Mouse (Mus musculus): ENCODE measurements around the gene Mia2. TPM values are rescaled to one million over a fixed set of nuclear protein-coding genes. Genes with fewer than 3 reads are reported as not detected.

The Mia2 gene
- polyA plus RNA-seq, 1 experiment from 2014 or later: 46.1 TPM

DNA sequence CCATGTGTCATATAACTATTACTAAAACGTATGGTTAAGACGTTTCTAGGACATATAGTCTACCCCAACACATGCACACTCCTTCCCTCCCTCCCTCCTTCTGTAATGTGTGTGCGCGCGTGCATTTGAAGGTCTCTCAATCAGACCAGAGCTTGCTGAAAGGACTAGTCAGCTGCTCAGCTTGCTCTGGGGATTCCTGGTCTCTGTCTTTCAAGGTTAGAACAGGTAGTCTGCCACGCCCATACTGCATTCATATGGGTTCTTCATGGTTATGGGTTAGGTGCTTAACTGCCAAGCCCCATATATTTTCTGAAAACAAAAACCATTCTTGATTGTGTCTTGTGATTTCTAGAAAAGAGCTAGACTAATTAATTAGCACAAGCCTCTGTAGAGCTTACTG, 110.0 kb downstream of the Mia2 start:
- Histone ChIP-seq H3K9ac (no peak overlapping the region), H3K4me3 (replicated peaks) (no peak overlapping the region), H3K4me1 (replicated peaks) (peaks cover 17% of the 10 kb centered on the region), H3K9me3 (replicated peaks) (no peaks in the 10 kb centered on the region), H3K36me3 (replicated peaks) (peaks cover 32% of the 10 kb centered on the region), H3K27ac (replicated peaks) (no peak overlapping the region), H3K27me3 (no peaks in the 10 kb centered on the region), H3K4me2 (no peak overlapping the region)
- WGBS (ENCODE audit: insufficient replicate concordance): 82% methylated on average over 6 of the region's 6 CpGs
- ATAC-seq (ENCODE audit: insufficient read depth): no peak

DNA sequence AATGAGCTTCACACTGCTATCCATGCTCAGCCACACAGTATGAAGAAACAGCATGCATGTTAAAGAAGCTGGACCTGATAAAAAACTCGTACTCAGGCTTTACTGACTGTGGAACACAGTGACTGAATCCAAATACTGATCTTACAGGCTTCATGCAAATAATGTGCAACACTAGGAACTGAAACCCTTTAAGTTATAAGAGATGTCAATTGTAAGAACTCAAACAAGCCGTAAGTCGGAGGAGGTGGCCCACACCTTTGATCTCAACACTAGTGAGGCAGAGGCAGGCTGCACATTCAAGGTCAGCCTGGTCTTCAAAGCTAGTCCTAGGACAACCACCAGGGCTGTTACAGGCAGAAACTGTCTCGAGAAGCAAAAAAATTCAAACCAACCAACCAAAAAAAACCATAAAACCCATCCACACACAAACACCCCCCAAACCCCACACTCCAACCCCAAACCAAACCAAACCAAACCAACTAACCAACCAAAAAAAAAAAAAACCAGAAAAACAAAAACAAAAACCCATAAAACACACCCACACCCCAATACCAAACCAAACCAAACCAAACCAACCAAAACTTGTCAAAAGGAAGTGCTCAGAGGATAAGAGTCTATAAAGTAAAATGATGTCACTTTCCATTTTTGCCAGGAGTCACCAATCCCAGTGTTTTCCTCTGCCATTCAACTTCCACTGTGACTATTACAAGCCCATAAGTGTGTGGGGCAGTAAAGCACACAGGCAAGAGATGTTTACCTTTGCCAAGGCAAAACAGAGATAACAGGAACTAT, 110.8 kb downstream of the Mia2 start:
- no peaks in the 10 kb centered on the region for H3K27me3 ChIP-seq
- H3K27ac ChIP-seq (replicated peaks): no peak overlapping the region
- H3K4me1 ChIP-seq (replicated peaks): peaks cover 17% of the 10 kb centered on the region
- H3K9me3 ChIP-seq (replicated peaks): no peaks in the 10 kb centered on the region
- ATAC-seq (ENCODE audit: insufficient read depth): no peak
- no peak overlapping the region for H3K9ac ChIP-seq
- WGBS (ENCODE audit: insufficient replicate concordance): 64% methylated on average over 4 of the region's 4 CpGs
- no peak overlapping the region for H3K4me2 ChIP-seq
- H3K4me3 ChIP-seq (replicated peaks): no peak overlapping the region
- peaks cover 29% of the 10 kb centered on the region for H3K36me3 ChIP-seq (replicated peaks)

DNA sequence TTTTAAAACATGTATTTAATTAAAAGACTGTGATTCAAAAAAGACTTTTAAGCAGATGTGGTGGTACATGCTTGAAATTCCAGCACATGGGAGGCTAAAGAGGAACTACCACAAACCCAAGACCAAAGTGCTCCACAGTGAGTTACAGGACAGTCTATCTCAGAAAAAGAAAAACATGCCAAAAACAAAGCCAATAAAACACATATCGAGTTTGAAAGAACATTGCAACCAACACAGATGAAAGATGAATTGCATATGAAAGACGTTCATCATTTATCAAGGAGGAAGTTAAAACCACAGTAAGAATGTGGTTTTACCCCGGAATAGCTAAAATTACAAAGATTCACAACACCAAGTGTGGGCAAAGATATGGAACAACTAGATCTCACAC, 111.4 kb downstream of the Mia2 start:
- WGBS (ENCODE audit: insufficient replicate concordance): 9% methylated on average over 3 of the region's 3 CpGs
- Histone ChIP-seq H3K36me3 (replicated peaks) (peaks cover 34% of the 10 kb centered on the region), H3K27ac (replicated peaks) (no peak overlapping the region), H3K9ac (no peak overlapping the region), H3K4me3 (replicated peaks) (no peak overlapping the region), H3K27me3 (no peaks in the 10 kb centered on the region), H3K9me3 (replicated peaks) (no peaks in the 10 kb centered on the region), H3K4me1 (replicated peaks) (peaks cover 17% of the 10 kb centered on the region), H3K4me2 (no peak overlapping the region)
- ATAC-seq (ENCODE audit: insufficient read depth): no peak

DNA sequence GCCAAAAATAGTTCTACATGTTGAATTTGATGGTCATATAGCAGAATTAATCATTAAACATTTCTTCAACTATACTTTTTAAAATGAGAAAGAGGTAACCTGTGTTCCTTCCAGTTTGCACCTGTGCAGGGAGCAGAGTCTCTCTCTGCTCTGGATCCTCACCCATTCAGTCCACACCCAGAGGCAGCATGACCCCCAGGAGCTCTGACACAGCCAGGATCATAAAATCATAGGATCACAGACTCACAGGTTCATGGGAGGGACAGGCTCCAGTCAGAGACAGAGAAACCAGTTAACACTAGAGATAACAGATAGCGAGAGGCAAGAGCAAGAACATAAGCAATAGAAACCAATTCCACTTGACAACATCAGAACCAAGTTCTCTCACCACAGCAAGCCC, 112.2 kb downstream of the Mia2 start:
- H3K4me2 ChIP-seq: no peak overlapping the region
- H3K36me3 ChIP-seq (replicated peaks): peaks cover 32% of the 10 kb centered on the region
- H3K9me3 ChIP-seq (replicated peaks): no peaks in the 10 kb centered on the region
- WGBS (ENCODE audit: insufficient replicate concordance): 21% methylated on average over 1 of the region's 1 CpGs
- ATAC-seq (ENCODE audit: insufficient read depth): no peak
- no peaks in the 10 kb centered on the region for H3K27me3 ChIP-seq
- H3K4me3 ChIP-seq (replicated peaks): no peak overlapping the region
- H3K4me1 ChIP-seq (replicated peaks): peaks cover 17% of the 10 kb centered on the region
- no peak overlapping the region for H3K9ac ChIP-seq
- no peak overlapping the region for H3K27ac ChIP-seq (replicated peaks)

DNA sequence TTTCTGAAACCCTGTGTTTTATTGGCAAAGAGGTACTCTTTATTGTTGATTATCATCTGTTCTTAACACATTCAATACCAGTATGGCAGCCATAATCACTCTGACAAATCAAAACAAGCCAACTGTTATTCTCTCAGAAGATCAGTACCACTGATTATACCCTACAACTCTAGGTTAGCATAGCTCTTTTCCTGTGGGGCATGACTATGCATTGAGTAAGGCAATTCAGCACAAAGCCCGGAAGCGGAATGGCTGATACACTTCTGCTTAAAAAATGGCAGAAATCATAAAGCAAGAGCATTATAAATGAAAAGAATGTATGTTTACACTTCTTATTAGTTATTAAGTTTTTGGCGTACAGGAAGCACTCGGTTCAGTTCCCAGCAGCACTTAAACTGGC, 120.6 kb downstream of the Mia2 start:
- Histone ChIP-seq H3K9me3 (replicated peaks) (no peaks in the 10 kb centered on the region), H3K4me1 (replicated peaks) (peaks cover 36% of the 10 kb centered on the region), H3K9ac (no peak overlapping the region), H3K27me3 (no peaks in the 10 kb centered on the region), H3K4me2 (peak overlapping the region; percentile 93; the same call in 1 of the 2 replicates), H3K36me3 (replicated peaks) (peaks cover 11% of the 10 kb centered on the region), H3K27ac (replicated peaks) (no peak overlapping the region), H3K4me3 (replicated peaks) (no peak overlapping the region)
- ATAC-seq (ENCODE audit: insufficient read depth): no peak
- WGBS (ENCODE audit: insufficient replicate concordance): 61% methylated on average over 4 of the region's 4 CpGs

DNA sequence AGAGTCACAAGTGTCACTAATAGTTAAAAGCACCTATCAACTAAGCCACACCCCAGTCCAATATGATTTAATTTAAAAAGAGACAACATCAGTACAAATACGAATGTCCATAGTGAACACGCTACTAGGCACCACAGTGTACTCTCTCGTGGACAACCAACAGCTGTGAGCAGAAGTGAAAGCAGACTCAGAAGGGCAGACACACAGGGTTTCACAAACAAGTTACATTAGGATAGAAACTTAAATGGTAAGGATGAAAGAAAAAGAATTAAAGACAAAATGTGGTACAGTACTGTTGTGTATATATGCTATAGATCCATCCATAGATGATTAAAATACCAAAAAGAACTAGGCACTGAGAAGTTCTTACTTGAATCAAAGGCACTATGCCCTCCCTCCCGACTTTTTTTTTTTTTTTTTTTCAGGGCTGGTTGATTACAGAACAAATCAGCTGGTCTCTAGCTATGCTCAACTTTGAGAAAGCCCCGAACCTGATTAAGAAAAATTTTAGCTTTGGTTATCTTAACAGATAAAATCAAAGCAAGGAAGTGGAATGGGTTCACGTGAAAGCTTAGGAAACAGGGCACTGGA, 121.2 kb downstream of the Mia2 start:
- Histone ChIP-seq H3K36me3 (replicated peaks) (peaks cover 5% of the 10 kb centered on the region), H3K9ac (no peak overlapping the region), H3K9me3 (replicated peaks) (no peaks in the 10 kb centered on the region), H3K4me3 (replicated peaks) (peak overlapping the region; percentile 98; the same call in 1 of the 2 replicates), H3K27me3 (no peaks in the 10 kb centered on the region), H3K4me1 (replicated peaks) (peaks cover 36% of the 10 kb centered on the region), H3K27ac (replicated peaks) (no peak overlapping the region), H3K4me2 (peak overlapping the region; percentile 93)
- 45% methylated on average over 6 of the region's 6 CpGs for WGBS (ENCODE audit: insufficient replicate concordance)
- ATAC-seq (ENCODE audit: insufficient read depth): no peak

DNA sequence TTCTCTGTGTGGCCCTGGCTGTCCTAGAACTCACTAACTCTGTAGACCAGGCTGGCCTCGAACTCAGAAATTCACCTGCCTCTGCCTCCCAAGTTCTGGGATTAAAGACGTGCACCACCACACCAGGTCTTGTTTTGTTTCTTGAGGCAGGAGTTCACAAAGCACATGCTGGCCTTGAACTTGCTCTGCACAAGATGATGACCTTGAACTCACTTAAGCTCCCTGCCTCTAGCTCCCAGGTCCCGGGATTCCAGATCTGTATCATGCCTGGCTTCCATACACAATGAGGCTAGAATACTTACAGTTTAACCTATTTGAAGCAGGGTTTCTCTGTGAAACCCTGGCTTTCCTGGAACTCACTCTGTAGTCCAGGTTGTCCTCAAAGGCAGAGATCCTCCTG, 121.7 kb downstream of the Mia2 start:
- H3K36me3 ChIP-seq (replicated peaks): 0 out of 2 replicates have a peak, but pooled peaks cover under 1% of the 10 kb centered on the region
- no peaks in the 10 kb centered on the region for H3K9me3 ChIP-seq (replicated peaks)
- H3K4me1 ChIP-seq (replicated peaks): peaks cover 36% of the 10 kb centered on the region
- no peak overlapping the region for H3K27ac ChIP-seq (replicated peaks)
- no peaks in the 10 kb centered on the region for H3K27me3 ChIP-seq
- H3K4me3 ChIP-seq (replicated peaks): peak overlapping the region; percentile 98
- ATAC-seq (ENCODE audit: insufficient read depth): no peak
- 68% methylated on average over 3 of the region's 3 CpGs for WGBS (ENCODE audit: insufficient replicate concordance)
- no peak overlapping the region for H3K9ac ChIP-seq
- H3K4me2 ChIP-seq: peak overlapping the region; percentile 93

DNA sequence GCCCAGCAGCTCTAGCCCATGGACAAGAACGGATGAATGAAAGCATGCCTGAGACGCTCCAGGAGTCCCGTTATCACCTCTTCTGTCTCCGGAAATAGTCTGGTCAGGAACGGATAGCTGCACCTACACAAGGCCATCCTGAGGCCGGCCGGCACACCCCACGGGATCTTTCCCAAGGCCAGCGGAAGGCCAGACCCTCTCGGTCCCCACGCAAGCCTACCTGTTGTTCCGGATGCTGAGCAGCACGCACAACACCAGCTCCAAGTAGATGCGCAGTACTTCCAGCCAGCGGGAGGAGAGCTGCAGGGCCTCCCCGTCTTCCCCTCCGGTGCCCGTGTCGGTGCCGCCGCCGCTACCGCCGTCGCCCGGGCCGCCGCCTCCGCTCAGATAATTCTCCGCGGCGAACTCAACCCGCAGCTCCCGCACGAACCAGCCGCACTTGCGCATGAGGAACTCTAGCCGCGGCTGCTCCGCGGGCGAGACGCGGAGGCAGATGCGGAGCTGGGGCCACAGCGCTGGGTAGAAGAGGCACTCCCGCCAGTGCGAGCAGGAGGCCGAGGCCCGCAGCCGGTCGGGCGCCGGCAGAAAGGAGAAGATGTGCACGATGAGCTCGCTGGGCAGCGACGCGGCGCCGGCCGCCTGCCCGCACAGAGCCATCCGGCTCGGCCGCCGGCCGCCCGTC, 123.2 kb downstream of the Mia2 start:
- no peaks in the 10 kb centered on the region for H3K36me3 ChIP-seq (replicated peaks)
- peak overlapping the region; percentile 98 for H3K4me3 ChIP-seq (replicated peaks)
- H3K9ac ChIP-seq: peak overlapping the region; percentile 91
- peaks cover 36% of the 10 kb centered on the region for H3K4me1 ChIP-seq (replicated peaks)
- no peaks in the 10 kb centered on the region for H3K27me3 ChIP-seq
- H3K4me2 ChIP-seq: peak overlapping the region; percentile 93
- WGBS (ENCODE audit: insufficient replicate concordance): under 1% methylated on average over 68 of the region's 69 CpGs
- ATAC-seq (ENCODE audit: insufficient read depth): peak; percentile 17
- no peaks in the 10 kb centered on the region for H3K9me3 ChIP-seq (replicated peaks)
- peak overlapping the region; percentile 99 for H3K27ac ChIP-seq (replicated peaks)

DNA sequence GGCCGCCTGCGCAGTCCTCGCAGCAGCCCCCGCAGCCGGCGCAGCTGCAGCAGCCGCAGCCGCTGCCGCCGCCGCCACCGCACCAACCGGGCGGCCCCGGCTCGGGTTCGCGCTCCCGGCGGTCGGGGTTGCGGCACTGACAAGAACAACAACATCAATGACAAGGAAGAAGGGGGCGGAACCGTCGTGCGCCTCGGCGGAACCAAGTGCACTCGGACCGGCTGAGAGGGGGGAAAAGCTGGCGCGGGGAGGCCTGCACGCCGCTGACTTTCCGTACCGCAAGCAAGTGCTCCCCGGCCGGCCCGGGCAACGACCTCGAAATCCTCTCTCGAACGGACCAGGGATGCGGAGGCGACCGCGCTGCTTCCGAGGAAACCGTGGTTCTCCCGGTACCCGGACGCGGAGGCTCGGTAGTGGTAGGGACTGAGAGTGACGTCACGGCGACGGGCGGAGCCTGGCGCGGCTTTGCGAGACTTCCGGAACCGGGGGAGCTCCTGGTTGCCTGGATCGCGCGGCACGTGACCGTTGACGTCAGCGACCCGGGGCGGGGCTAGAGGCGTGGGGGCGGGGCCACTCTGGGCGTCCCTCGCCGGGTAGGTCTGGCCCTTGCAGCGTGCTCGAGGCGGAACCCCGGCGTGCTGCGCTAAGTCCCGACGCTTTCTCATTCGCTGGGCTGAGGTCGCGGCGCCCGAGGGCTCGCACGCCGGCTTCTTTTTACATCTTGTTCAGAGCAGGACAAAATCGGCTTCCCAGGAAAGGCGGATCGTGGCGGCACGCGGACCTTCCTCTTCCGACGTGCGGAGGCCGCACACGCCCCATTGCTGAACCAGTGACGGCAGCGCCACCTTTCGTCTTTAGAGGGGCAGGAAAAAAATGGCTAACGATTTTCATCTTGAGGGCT, 124.0 kb downstream of the Mia2 start, which contains the start of gene Fbxo33:
Gene Fbxo33, minus strand, starts transcription at position 401 of the 901 bp plus-strand sequence.
- Histone ChIP-seq H3K4me3 (replicated peaks) (peak within 1 kb of the TSS; percentile 98), H3K36me3 (replicated peaks) (no peaks in the 10 kb centered on the region), H3K4me1 (replicated peaks) (peaks cover 36% of the 10 kb centered on the region), H3K9me3 (replicated peaks) (no peaks in the 10 kb centered on the region), H3K27me3 (no peaks in the 10 kb centered on the region), H3K4me2 (peak within 1 kb of the TSS; percentile 93), H3K27ac (replicated peaks) (peak within 1 kb of the TSS; percentile 99), H3K9ac (peak within 1 kb of the TSS; percentile 91)
- peak; percentile 90 for ATAC-seq (ENCODE audit: insufficient read depth)
- under 1% methylated on average over 107 of the region's 109 CpGs for WGBS (ENCODE audit: insufficient replicate concordance)

DNA sequence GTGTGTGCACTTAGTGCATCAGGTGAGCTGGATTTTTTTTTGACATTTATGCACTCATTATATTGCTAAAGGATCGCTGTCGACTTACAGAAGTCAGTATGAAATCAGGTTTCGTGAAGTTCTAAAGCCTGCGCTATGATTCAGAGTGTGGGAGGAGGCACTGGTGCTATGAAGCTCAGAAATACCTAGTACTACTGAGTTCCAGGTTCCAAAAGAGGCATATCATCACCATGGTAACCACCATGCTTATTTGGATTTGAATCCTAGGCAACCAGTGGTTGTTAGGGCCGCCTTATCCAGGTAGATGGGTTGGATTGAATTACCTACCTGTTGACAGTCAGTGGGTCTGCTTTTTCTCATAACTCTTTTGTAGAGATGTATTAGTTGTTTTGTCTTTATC, 132.8 kb downstream of the Mia2 start:
- H3K9ac ChIP-seq: no peak overlapping the region
- H3K9me3 ChIP-seq (replicated peaks): no peaks in the 10 kb centered on the region
- H3K27ac ChIP-seq (replicated peaks): no peak overlapping the region
- H3K4me3 ChIP-seq (replicated peaks): no peak overlapping the region
- H3K27me3 ChIP-seq: no peaks in the 10 kb centered on the region
- H3K36me3 ChIP-seq (replicated peaks): no peaks in the 10 kb centered on the region
- 74% methylated on average over 5 of the region's 5 CpGs for WGBS (ENCODE audit: insufficient replicate concordance)
- H3K4me2 ChIP-seq: no peak overlapping the region
- ATAC-seq (ENCODE audit: insufficient read depth): no peak
- H3K4me1 ChIP-seq (replicated peaks): no peaks in the 10 kb centered on the region
